Mouse (Mus musculus): ENCODE data around the gene Gm15737.

Gene Gm15737

DNA sequence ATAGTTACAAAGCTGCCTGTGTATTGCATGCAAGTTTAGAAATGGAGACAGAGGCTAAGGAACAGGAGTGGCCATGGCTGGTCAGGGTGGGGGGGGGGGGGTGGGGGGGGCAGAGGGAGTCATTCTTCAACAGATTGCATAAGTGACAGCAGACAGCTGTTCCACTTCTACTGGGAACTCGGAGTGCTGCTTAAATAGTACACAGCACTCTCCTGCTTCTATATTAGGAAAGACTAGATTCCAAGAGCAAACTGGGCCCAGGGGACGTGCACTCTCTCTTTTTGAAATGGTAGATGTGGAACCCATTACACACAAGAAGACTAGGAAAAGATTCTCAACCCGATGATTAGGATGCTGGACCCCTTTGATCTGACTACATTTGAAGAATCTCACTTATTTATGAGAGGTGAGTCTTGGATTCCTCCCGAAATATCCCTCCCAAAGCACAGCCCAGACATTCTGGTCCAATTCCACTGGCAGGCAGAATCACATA lies at the start of gene Gm15737:
Gene Gm15737, plus strand, starts transcription at position 269 of the 493 bp plus-strand sequence.
- peak; percentile 10 for DNase-seq

DNA sequence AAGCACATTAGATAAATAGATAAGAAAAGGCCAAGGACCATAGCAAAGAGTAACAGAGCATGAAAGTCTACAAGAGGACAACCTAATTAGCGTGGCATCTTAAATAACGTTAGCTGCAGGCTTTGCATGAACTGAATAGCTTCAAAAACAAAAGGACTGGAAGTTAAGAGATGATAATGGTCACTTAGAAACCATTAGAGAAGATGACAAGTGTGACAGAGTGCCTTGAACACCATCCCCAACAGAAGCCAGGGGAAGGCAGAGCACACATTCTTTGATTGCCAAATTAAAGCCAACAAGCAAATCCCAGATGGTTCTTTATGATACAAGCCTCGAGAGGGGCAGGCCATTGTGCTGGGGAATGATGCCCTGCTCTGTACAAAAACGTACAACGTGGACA lies 47.6 kb upstream of the Gm15737 start:
- no peak for DNase-seq

DNA sequence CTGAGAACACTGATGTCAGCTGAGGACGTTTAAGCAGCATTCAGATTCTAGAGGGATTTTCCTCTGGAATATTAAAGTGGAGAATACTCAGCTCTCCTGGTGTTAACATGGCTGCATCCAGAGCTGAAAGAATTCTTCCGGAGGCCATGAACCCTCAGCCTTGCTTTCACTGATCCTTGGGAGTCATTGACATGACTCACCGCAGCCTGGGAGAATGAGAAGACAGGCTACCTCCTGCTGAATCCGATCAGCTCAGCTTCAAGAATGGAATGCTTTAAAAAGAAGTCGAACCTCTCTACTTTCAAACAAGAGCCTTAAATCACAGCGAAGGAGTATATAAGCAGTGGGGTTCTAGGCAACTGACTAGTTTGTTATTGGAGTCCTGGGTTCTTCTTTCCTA lies 47.2 kb upstream of the Gm15737 start:
- DNase-seq, result no peak

DNA sequence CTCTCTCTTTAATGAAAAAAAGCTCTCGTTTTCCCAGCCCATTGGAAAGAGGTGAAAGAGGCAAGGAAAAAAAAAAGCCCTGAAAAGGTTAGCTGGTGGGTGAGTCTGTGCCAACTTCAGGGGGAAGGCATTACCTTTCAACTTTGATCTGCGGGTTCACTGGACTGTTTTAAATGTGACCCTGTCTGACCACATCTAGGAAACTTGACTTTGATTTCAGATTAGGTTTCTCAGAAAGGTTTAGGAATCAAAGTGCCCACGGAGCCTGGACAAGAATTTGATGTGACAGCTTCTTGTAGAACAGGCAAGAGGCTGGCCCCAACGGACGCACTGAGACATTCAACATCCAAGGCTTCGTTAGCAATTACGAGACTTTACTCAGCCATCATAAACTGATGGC lies 45.2 kb upstream of the Gm15737 start:
- DNase-seq, result no peak

DNA sequence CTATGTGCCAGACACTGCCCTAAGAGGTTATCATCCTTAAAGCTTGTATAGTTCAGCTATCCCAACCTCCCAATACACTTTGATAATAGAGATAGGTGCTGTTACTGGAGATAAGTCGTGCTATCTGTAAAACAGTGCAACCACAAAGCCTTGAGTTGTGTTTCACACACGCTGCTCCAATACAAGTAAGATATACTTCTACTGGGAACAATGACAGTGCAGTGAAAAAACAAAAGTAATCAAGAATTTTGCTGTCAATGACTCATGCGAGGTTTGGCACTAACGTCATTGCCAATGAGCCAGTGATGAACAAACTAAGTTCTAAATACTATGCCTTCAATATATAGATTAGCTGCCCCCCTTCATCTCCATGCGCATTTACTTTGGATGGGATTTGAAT lies 42.6 kb upstream of the Gm15737 start:
- DNase-seq, result no peak

DNA sequence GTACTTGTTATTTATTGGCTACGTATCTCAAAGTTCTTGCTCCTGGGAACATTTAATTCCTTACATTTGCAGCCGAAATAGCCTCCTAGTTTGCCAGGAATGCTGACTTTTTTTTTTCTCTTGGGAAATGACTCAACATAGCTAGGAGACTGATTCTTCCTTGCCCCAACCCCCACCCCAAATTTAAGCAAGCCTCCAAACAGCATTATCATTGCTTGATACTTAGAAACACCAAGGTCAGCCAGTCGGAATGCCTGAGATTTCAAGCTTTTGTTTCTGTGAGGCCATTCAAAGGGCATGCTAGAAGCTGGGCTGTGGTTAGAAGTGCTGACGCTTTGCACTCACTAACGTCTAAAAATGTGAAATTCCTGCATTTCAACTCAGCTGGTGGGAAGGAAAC lies 41.8 kb upstream of the Gm15737 start:
- no peak for DNase-seq

DNA sequence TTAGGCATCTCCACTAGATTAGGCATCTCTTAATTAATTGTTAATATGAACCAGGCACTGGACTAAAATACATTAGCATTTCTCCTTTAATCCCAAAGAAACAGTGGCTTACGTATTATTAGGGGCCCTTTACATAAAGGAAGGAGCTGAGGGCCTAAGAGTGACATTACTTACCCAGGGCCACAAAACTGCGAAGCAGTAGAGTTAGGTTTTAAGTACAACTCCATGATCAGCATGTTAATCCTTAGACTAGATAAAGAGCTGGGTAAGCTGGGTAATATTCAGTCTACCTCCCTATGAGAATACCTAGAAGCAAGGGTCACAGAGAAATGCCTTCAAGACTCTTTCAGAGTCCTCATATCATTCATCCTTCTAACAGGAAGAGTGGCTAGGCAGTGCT lies 40.0 kb upstream of the Gm15737 start:
- DNase-seq, result no peak

DNA sequence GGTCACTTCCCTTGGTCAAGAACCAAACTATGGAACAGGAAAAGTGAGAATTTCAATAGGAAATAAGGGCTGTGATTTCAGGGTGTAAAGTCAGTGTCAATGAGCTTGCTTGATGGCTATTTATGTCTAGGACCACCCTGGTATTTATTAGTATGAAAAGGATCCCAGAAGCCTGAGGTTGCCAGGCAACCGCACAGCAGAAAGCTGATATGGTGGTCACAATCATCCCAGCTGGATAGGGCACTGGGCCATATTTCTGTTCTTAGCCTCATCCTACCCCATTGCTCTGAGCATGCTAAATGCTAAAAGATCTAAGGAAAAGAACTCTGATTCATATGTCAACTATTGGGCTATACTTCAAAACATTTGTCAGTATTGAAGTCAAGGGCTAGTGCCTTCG lies 38.1 kb upstream of the Gm15737 start:
- DNase-seq, result no peak

DNA sequence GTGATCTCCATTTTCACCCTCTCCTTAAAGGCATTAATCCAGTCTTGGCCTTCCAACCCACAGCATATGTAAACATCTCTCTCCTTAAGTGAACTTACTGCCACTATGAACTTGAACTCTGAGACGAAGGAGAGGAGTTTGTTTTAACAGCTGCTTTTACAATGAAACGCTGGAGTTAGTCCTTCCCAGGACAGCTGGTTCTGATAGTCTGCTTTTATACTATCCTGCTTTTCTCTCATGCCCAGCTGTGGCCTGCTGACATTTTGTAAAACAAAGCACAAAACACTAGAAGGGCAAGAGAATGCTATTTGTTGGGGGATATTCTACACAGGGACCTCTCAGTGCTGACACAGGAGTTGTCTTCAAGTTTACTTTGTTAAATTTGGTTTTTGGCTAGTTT lies 27.2 kb upstream of the Gm15737 start:
- no peak for DNase-seq

DNA sequence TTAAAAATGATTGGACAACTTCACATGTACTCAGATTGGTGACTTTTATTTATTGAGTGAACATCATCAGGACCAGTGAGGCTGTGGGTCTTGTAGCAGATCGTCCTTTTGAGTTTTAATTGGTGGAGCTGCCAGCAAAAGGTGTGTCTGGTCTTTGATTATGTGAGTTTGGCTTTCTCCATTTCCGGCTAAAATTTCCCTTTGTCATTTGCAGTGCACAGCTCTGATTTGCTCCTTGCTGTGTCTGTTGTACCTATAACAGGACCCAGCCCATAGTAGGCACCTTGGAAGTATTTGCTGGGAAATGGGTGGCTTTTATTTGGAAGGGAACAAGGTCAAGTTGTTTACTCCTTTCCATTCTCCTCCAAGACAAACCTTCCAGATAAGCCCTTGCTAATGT lies 25.7 kb upstream of the Gm15737 start:
- DNase-seq, result no peak

DNA sequence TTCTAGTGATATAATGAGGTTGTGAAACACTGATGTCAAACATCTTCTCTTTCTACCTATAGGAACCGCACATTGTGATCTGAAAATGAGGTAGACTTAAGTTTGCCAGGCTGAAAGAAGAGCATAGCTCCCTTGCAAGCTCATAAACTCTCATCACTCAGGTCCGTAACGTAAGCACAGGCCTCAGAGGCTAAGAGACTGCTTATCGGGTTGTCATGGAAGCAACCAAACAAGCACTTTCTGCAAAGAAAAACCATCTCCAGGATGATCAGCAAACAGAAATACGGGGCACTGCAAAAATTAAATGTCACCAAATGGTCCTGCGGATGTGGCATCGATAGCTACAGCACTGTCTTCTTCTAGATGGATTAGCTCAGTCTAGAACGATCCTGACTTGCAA lies 23.3 kb upstream of the Gm15737 start:
- DNase-seq, result no peak

DNA sequence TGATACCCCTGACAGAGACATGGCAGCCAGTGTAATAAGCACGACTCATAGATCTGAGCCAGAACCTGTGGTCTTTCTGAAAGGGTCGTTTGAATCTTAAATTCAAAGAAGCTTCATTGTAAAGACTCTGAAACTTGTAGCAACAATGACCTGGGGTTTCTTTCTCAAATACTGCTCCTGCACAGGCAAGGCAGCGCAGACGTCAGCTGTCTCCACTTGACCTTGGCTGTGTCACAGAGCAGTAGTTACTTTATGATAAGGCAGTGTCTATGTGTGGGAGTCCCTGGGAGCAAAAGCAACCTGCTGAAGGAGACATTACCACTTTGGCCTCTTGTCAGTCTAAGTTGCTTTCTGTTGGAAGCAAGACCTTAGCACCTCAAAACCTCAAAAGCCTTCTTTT lies 22.5 kb upstream of the Gm15737 start:
- no peak for DNase-seq

DNA sequence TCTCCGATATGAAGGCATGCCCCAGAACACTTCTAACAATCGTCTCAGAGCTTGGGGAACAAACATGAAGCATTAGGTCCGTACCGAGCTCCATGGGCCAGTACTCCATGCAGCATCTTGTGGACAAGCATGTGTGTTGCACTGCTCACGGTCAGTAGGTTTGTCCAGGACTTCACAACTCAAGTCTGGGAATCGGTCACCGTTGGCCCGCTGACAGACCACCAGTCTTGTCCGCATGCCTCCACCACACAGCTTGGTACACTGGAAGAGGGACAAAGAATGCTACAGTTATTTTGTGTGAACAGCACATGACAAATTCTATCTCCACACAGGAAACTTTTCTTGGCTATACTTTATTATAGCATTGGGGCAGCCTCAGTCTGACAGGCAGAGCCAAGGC lies 19.9 kb upstream of the Gm15737 start:
- no peak for DNase-seq

DNA sequence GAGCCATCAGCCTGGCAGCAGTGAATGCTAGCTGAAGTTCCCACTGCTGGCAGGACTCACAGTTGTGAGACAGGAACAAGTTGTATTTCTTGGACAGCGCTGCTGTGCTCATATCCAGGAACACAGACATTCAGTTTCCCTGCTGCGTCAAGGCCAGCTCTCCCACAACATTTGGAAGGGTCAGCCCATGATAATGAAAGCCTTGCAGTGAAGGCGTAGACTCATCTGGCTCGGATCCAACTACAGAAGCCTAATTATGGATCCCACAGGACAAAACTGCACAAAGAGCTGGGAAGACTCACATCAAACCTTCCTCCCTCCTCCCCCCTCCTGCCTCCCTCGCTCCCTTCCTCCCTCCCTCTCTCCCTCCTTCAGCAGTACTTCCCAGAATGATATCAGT lies 18.9 kb upstream of the Gm15737 start:
- DNase-seq, result peak; percentile 61

DNA sequence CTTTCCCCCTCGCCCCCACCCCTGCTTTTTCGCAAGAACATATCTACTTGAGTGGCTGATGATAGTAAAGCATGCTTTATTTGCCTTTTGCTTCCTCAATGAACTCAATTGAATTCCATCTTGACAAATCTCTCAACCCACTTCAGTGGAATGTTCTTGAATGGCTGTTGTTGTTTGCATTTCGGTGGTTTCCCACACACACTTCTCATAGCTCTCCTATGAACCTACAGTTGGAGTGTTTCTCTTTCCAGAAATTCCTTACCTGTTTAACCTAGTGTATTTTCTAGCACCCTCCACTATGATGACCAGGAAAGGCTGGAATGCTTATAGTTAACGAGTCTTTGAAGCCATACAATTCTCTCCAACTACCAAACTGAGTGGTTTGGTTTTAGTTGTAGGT lies 14.3 kb upstream of the Gm15737 start:
- DNase-seq, result no peak

DNA sequence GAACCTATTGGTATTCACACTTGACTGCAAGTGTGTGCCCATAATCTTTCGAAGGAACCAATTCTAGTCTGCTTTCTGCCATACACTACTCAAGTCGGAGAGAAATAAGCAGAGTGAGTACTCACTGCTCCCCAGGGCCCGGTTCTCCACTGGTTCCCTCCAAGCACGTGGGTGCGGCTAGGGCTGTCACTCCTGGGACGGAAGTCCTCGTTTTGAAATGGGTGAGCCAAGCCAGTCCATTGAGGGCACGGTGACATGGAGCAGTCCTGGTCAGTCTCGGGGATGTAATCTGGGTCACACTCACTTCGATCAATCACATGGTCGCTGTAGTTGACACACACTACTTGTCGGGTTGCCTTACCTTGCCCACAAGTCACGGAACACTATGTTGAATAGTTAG lies 11.4 kb upstream of the Gm15737 start:
- DNase-seq, result no peak

DNA sequence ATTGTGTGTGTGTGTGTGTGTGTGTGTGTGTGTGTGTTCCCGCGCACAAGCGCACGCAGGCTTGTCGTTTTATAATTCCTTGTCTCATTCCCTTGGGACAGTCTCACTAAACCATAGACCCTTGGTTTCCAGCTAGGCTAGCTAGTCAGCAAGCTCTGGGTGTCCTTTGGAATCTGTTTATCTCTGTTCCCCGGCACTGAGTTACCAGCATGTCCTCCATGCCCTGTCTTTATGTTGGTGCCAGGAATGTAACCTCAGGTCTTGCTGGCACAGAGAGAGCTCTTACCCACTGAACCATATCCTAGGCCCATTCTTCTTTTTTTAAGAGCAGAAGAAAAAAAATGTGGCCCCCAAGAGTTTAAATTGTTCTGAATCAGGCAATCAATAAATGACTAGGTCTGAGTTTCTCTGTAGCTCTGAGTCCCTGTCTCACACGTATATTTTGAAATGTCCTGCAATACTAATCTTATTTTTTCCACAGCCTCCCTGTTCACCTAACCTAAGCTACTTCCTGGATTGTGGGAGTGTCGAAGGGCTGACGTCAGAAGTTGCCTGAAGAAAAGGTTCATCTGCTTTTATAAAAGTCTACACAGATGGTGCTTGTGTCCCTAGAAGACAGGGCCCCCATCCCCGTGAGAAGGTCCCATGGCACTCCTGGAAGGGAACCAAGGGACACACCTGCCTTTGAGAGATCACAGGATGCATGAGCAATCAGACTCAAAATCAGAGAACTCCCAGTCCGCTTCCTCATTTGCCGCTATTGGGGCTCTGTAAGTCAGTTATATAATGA lies 10.2 kb upstream of the Gm15737 start:
- DNase-seq, result no peak

DNA sequence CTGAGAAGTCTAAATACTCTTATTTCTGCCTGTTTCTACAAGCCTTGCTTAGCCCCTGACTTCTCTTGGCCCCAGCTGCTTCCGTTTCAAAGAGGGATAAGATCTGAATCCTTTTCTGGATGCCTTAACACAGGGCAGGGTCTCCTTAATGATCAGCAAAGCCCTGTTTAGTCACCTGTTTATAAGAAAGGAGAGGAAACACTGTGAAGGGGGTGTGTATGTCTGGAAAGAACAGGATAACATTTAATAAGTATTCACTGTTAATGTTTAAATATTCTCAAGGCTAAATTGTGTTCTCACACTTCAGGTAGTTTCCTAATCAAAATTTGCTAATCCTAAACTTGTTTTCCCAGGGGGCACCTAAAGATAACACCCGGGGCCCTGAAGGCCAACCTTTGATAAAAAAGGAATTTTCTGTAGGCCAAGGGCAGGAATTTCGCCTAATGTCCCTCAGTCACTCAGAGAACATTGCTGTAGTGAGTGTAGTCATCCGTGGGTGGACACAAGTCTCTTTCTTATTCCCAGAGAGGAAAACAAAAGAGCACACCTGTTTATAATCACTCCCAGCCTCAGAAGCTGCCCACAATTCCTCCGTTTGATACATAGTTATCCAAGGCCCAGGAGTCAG lies 8.8 kb upstream of the Gm15737 start:
- DNase-seq, result no peak

DNA sequence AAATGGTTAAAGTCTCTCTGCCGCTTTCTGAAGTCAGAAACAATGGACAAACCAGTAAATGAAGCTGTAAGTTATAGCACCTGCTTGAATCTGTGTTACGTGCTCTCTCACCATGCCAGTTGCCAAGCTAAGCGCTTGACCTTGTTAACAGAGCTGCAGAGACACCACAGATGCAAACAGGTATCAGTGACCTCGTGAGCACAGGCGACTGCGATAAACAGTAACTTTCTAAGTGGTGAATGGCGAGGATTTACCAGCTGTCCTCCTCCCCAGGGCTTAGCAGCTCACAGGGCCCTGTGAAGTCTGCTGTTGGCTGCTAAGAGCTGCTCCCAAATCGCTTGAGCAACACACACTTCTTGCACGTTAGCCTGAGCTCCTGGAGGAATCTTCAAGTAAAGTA lies 6.6 kb upstream of the Gm15737 start:
- DNase-seq, result no peak

DNA sequence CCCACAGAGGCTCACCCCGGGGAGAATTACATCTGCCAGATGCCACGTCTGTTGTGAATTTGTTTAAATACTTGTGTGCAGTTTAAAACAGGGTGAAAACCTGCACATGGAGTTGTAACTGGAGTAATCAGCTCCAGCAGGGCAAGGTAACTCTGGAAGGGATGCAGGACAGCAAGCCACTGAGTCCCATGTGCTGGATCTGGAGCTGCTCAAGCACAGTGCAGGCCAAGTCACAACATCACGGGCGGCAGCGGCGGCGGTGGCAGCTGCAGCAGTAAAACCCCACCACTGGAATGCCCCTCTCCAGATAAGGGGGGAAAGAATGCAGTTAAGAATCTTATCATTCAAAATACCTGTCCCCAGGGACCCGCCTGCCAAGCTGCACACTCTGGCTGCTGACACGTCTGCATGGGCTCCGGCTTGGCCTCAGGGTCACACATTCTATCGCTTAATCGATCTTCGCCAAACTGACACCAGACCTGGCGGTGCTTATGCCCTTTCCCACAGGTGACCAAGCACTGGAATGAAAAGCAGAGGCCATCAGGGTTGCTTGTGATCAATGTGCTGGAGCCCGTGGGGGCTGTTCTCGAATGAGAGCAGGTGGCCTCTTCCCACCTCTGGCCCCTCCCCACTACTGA lies 544 bp downstream of the Gm15737 start:
- no peak for DNase-seq

DNA sequence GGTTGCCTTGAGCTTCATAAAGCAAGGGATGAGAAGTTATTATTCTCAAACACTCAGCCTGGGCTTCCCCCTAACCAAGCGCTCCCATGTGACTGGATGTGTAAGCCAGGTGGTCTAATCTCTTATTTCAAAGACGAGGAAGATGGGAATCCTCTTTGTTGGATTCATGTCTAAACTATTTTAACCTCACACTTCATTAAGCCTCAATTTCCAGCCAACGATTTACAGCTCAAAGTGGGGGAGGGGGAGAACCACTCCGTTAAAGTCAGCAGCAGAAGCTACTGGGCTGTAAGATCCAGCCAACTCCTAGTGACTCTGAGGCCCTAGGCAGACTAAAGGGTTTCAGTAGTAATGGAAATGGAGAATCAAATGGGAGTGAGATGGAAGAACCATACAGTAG lies 2.7 kb downstream of the Gm15737 start:
- no peak for DNase-seq

DNA sequence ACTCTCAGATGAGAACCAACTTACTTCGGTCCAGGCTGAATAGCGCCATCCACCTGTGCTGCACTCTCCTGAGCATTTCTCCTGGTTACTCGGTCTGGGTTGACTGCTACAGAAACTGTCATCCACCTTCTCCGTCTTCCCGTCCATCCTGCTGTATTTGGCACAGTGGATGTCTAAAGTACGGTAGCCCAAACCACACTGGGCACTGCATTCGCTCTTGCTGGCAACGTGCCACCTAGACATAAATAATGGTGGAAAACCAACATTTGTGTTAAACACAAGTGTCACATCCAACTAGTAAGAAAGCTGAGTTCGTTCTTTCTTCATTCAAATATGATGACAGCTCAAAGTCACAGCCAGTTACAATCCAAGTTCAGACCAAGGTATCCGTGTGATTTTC lies 3.6 kb downstream of the Gm15737 start:
- no peak for DNase-seq

DNA sequence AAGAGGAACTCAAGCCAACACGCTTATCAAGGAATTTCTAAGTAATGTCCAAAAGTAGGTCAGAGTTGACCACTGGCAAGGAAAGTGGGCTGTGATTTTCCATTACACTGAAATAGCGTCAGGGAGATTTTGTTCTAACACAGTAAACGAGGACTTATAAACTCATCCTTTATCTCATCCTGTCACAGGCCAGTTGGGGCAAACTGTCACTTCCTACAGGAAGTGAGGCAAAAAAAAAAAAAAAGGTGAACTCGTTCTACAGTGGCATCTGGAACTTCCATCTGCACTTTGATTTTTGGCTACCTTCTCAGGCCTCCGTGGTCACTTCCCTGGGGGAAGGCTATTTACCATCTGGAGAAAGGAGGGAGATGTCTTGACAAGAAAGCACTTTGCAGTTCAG lies 5.7 kb downstream of the Gm15737 start:
- no peak for DNase-seq

DNA sequence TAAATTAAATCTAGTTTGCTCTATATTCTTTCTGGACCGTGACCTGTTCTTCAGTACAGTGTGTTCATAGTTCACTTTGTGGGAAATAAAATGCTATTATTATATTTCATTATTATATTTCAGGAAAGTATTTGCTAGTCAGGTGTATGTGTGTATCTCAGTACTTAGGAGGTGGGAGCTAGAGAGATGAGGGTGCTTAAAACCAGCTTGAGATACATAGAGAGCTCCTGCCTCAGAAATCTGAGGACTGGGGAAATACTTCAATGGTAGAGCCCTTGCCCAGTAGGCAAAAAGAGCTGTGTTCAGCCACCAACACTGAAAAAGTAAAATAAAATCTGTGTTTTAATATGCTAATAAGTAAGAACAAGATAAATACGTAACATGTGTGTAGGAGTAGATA lies 6.2 kb downstream of the Gm15737 start:
- DNase-seq, result no peak

Data from right cerebral cortex, postnatal 25 days (tissue).